Mouse (Mus musculus) embryonic fibroblast, embryonic 13.5 days (primary cell): ENCODE results near the gene Nr2e1.

Experiments used
- CTCF ChIP-seq: IDR thresholded peaks from 2 replicates; pipeline ENCODE4 v1.5.1; 2011; ENCODE audit warnings: mild to moderate bottlenecking, control low read depth, low read length, moderate library complexity, borderline replicate concordance; ENCODE audit not compliant: insufficient read depth
- POLR2A ChIP-seq: IDR thresholded peaks from 2 replicates; pipeline ENCODE4 v1.6.1; 2011; ENCODE audit warnings: low read depth, mild to moderate bottlenecking, control low read depth, low read length, moderate library complexity

GRCm38 (mm10) chr10:42593201-42593600 is 9.8 kb upstream of the Nr2e1 start:
- no peak for TF ChIP-seq CTCF
- no peak for TF ChIP-seq POLR2A
